Mouse (Mus musculus) kidney, embryonic 14.5 days (tissue): Measurements from ENCODE around the gene Odf3b. TPM values are rescaled to one million over a fixed set of nuclear protein-coding genes. Genes with fewer than 3 reads are reported as not detected.

Experiments
- ATAC-seq: fragments of 200-750 bp; cut with Nextera tagmentation; 2 replicates; pipeline ENCODE4 v1.8.0; 2017; ENCODE audit warnings: moderate number of reproducible peaks, mild to moderate bottlenecking, moderate TSS enrichment, moderate library complexity; ENCODE audit not compliant: low FRiP score, low TSS enrichment
- H3K27ac ChIP-seq: fragments of 300-500 bp; sonication (generic); 2 replicates; pipeline ENCODE4 v1.5.1; 2014; ENCODE audit warnings: low read depth, mild to moderate bottlenecking, low read length, moderate library complexity, mixed read lengths
- H3K27me3 ChIP-seq: fragments of 300-500 bp; sonication (generic); 2 replicates; pipeline ENCODE4 v1.6.1; 2014; ENCODE audit warnings: mild to moderate bottlenecking, low read length; ENCODE audit not compliant: control insufficient read depth, insufficient read depth
- H3K36me3 ChIP-seq: fragments of 300-500 bp; sonication (generic); 2 replicates; pipeline ENCODE4 v1.6.1; 2014; ENCODE audit warnings: low read length, mixed read lengths; ENCODE audit not compliant: control insufficient read depth, insufficient read depth
- H3K4me1 ChIP-seq: fragments of 300-500 bp; sonication (generic); 2 replicates; pipeline ENCODE4 v1.6.1; 2014; ENCODE audit warnings: low read length, mixed read lengths; ENCODE audit not compliant: control insufficient read depth, insufficient read depth
- H3K4me2 ChIP-seq: fragments of 300-500 bp; sonication (generic); replicated peaks from 2 replicates; pipeline ENCODE4 v1.6.1; 2014; ENCODE audit warnings: low read depth, mild to moderate bottlenecking, low read length
- H3K4me3 ChIP-seq: fragments of 300-500 bp; sonication (generic); 2 replicates; pipeline ENCODE4 v1.5.1; 2014; ENCODE audit warnings: mild to moderate bottlenecking, low read length
- H3K9ac ChIP-seq: fragments of 300-500 bp; sonication (generic); 2 replicates; pipeline ENCODE4 v1.6.1; 2014; ENCODE audit warnings: low read depth, mild to moderate bottlenecking, low read length, moderate library complexity
- H3K9me3 ChIP-seq: fragments of 300-500 bp; sonication (generic); 2 replicates; pipeline ENCODE4 v1.6.1; 2016; ENCODE audit warnings: low read length; ENCODE audit not compliant: control insufficient read depth
- WGBS: fragments of 180-500 bp; shearing (Covaris S2); extraction: QIAGEN DNeasy Blood & Tissue Kit; methylation state at CpG from one replicate; pipeline ENCODE4 v1.1.7; 2014; 5-methylcytosine and 5-hydroxymethylcytosine counted together
- polyA plus RNA-seq: library from polyadenylated mRNA; unstranded; fragments of >200 nt; fragmentation: Nextera tagmentation; extraction: Ambion mirVana; gene quantifications from 2 replicates; pipeline ENCODE4 v1.2.1, GENCODE M21; 2014

Odf3b gene
- polyA plus RNA-seq, 1 experiment from 2014 or later, result not detected

GRCm38 (mm10) chr15:89372536-89372935, 6.5 kb downstream of the Odf3b start:
- peak overlapping the region; percentile 78 for H3K4me2 ChIP-seq
- H3K27ac ChIP-seq, result no peak overlapping the region
- H3K36me3 ChIP-seq, result peaks cover 51% of the 10 kb centered on the region
- peak overlapping the region; percentile 81; the same call in 1 of the 2 replicates for H3K9ac ChIP-seq
- 76% methylated on average over 7 of the region's 7 CpGs for WGBS
- 0 out of 2 replicates have a peak, but pooled peaks cover 6% of the 10 kb centered on the region for H3K4me1 ChIP-seq
- peaks cover 17% of the 10 kb centered on the region for H3K27me3 ChIP-seq
- peak overlapping the region; percentile 66 for H3K4me3 ChIP-seq
- H3K9me3 ChIP-seq, result no peaks in the 10 kb centered on the region
- no peak for ATAC-seq

- H3K4me1 ChIP-seq, result 0 out of 2 replicates have a peak, but pooled peaks cover 4% of the 10 kb centered on the region
- H3K4me2 ChIP-seq, result no peak overlapping the region
- H3K36me3 ChIP-seq, result peaks cover 55% of the 10 kb centered on the region
- WGBS, result 90% methylated on average over 13 of the region's 13 CpGs
- H3K9me3 ChIP-seq, result no peaks in the 10 kb centered on the region
- H3K27ac ChIP-seq, result no peak overlapping the region
- H3K4me3 ChIP-seq, result no peak overlapping the region
- H3K27me3 ChIP-seq, result peaks cover 13% of the 10 kb centered on the region
- no peak for ATAC-seq
- H3K9ac ChIP-seq, result no peak overlapping the region
Observed at GRCm38 (mm10) chr15:89372068-89372467, 7.0 kb downstream of the Odf3b start.

- no peak overlapping the region for H3K27ac ChIP-seq
- no peaks in the 10 kb centered on the region for H3K4me1 ChIP-seq
Observed at GRCm38 (mm10) chr15:89365141-89365551, 13.9 kb downstream of the Odf3b start.

DNA sequence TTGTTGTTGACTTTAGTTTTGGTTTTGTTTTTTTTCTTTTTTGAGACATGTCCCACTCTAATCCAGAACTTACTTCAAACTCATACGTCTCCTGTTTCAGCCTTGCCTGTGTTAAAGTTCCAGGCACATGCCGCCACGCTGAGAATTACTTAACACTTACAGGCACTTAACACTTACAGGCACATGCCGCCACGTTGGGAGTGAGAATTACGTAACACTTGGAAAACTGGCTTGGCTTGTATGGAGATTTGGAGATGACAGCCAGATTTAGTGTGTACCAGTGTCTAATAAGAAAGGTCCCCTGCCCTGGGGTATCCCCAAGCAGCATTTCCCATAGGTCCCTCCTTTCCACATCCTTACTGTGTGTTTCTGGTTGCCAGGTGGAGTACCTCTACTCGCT, 16.0 kb downstream of the Odf3b start:
- no peak for ATAC-seq
- peaks cover 80% of the 10 kb centered on the region for H3K36me3 ChIP-seq
- no peak overlapping the region for H3K4me3 ChIP-seq
- no peaks in the 10 kb centered on the region for H3K27me3 ChIP-seq
- H3K9ac ChIP-seq, result no peak overlapping the region
- 90% methylated on average over 7 of the region's 7 CpGs for WGBS
- 0 out of 2 replicates have a peak, but pooled peaks cover 3% of the 10 kb centered on the region for H3K4me1 ChIP-seq
- H3K4me2 ChIP-seq, result no peak overlapping the region
- no peak overlapping the region for H3K27ac ChIP-seq
- H3K9me3 ChIP-seq, result no peaks in the 10 kb centered on the region

More at GRCm38 (mm10) chr15:89365141-89365551, 13.9 kb downstream of the Odf3b start:
- Histone ChIP-seq H3K9me3 (no peaks in the 10 kb centered on the region), H3K4me3 (no peak overlapping the region), H3K4me2 (no peak overlapping the region), H3K27me3 (no peaks in the 10 kb centered on the region), H3K9ac (no peak overlapping the region), H3K36me3 (peaks cover 98% of the 10 kb centered on the region)
- no peak for ATAC-seq
- WGBS, result 95% methylated on average over 4 of the region's 4 CpGs

- WGBS, result 84% methylated on average over 3 of the region's 3 CpGs
- Histone ChIP-seq H3K9me3 (no peaks in the 10 kb centered on the region), H3K27me3 (no peaks in the 10 kb centered on the region), H3K27ac (no peak overlapping the region), H3K4me1 (peaks cover 16% of the 10 kb centered on the region), H3K9ac (no peak overlapping the region), H3K36me3 (peaks cover 38% of the 10 kb centered on the region), H3K4me3 (no peak overlapping the region), H3K4me2 (no peak overlapping the region)
- ATAC-seq, result no peak
Observed at GRCm38 (mm10) chr15:89358784-89359183, 20.3 kb downstream of the Odf3b start.

DNA sequence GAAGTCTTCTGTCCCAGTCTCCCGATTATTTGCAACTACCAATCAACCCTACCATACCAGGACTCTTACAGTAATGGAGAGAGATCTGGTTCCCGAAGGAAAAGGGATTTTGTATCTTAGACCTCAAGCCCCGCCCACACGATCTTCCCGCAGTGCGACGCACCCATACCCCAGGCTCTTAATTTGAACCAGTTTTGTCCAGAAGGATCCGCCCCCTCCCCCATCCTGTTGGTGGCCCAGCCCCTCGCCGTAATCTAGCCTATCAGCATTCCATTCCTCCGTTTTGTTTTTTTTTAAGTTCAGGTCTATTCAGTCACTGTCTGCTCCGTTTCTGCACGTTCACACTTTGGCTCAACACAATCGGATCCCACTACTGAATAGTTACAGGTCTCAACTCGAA, 22.7 kb downstream of the Odf3b start:
- WGBS, result under 1% methylated on average over 15 of the region's 15 CpGs
- Histone ChIP-seq H3K4me3 (peak overlapping the region; percentile 74), H3K9me3 (no peaks in the 10 kb centered on the region), H3K27ac (peak overlapping the region; percentile 85), H3K36me3 (peaks cover 39% of the 10 kb centered on the region), H3K9ac (peak overlapping the region; percentile 89), H3K27me3 (no peaks in the 10 kb centered on the region), H3K4me2 (peak overlapping the region; percentile 57), H3K4me1 (peaks cover 16% of the 10 kb centered on the region)
- peak; percentile 80 for ATAC-seq

GRCm38 (mm10) chr15:89355241-89356187, 23.6 kb downstream of the Odf3b start, which contains the start of the genes Lmf2 and Ncaph2:
TSS of gene Lmf2 (minus strand) at chr15:89355659.
TSS of gene Ncaph2 (plus strand) at chr15:89355719.
- Histone ChIP-seq H3K9me3 (no peaks in the 10 kb centered on the region), H3K27me3 (no peaks in the 10 kb centered on the region), H3K9ac (peak within 1 kb of the TSS; percentile 89), H3K4me3 (peak within 1 kb of the TSS; percentile 74), H3K4me1 (peaks cover 16% of the 10 kb centered on the region), H3K4me2 (peak within 1 kb of the TSS; percentile 64), H3K36me3 (peaks cover 38% of the 10 kb centered on the region), H3K27ac (peak within 1 kb of the TSS; percentile 85)
- ATAC-seq, result peak; percentile 90
- WGBS, result under 1% methylated on average over 63 of the region's 64 CpGs

GRCm38 (mm10) chr15:89354455-89354854, 24.6 kb downstream of the Odf3b start:
- 66% methylated on average over 7 of the region's 7 CpGs for WGBS
- peak overlapping the region; percentile 74 for H3K4me3 ChIP-seq
- H3K4me1 ChIP-seq, result peaks cover 16% of the 10 kb centered on the region
- peaks cover 36% of the 10 kb centered on the region for H3K36me3 ChIP-seq
- H3K27ac ChIP-seq, result no peak overlapping the region
- peak overlapping the region; percentile 64 for H3K4me2 ChIP-seq
- ATAC-seq, result no peak
- no peaks in the 10 kb centered on the region for H3K9me3 ChIP-seq
- H3K27me3 ChIP-seq, result no peaks in the 10 kb centered on the region
- H3K9ac ChIP-seq, result peak overlapping the region; percentile 89

DNA sequence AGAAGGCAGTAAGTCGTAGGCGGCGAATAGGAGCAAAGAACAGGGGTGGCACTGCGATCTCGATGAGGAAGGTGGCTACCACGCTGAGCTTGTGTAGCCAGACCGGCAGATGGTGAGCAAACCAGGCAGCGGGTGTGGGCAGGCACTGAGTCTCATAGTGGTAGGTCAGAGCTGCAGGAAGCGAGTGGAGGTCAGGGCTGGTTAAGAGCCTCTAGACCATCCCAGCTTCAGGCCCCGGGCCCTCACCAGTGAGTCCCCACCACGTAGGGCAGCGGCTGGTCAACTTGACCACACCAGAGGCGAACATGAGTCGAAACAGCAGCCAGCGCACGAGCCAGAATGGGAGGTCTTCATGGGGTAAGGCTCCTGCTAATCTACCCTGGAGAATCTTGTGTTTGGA, 25.2 kb downstream of the Odf3b start:
- no peak overlapping the region for H3K27ac ChIP-seq
- 95% methylated on average over 16 of the region's 16 CpGs for WGBS
- no peak for ATAC-seq
- H3K4me2 ChIP-seq, result peak overlapping the region; percentile 64
- H3K27me3 ChIP-seq, result no peaks in the 10 kb centered on the region
- H3K9me3 ChIP-seq, result no peaks in the 10 kb centered on the region
- H3K4me3 ChIP-seq, result peak overlapping the region; percentile 74; the same call in 1 of the 2 replicates
- peaks cover 16% of the 10 kb centered on the region for H3K4me1 ChIP-seq
- peak overlapping the region; percentile 89; the same call in 1 of the 2 replicates for H3K9ac ChIP-seq
- peaks cover 36% of the 10 kb centered on the region for H3K36me3 ChIP-seq
